Mouse (Mus musculus) lung, adult 2 months (tissue): ENCODE data around the gene 4930438A08Rik.

Source experiments
- CTCF ChIP-seq: fragments of 200-500 bp; IDR thresholded peaks from 2 replicates; pipeline ENCODE4 v1.5.1; 2011; ENCODE audit warnings: mild to moderate bottlenecking, low read length, control low read depth; ENCODE audit not compliant: insufficient read depth
- POLR2A ChIP-seq: fragments of 200-500 bp; IDR thresholded peaks from 2 replicates; pipeline ENCODE4 v1.6.1; 2011; ENCODE audit warnings: low read depth, mild to moderate bottlenecking, control low read depth, low read length, borderline replicate concordance; ENCODE audit errors: extremely low read depth

GRCm38 (mm10) chr11:58302774-58303445 is 28.3 kb downstream of the 4930438A08Rik start:
- no peak for TF ChIP-seq POLR2A
- no peak for TF ChIP-seq CTCF
